Mouse (Mus musculus): ENCODE results near the gene Clec16a. TPM values are rescaled to one million over a fixed set of nuclear protein-coding genes. Genes with fewer than 3 reads are reported as not detected.

The Clec16a gene
- polyA plus RNA-seq (2014; fragmentation: Illumina TruSeq; extraction: RNeasy Lipid Tissue Mini Kit (QIAGEN cat#74804); ENCODE audit: low replicate concordance) = 12.3 TPM

DNA sequence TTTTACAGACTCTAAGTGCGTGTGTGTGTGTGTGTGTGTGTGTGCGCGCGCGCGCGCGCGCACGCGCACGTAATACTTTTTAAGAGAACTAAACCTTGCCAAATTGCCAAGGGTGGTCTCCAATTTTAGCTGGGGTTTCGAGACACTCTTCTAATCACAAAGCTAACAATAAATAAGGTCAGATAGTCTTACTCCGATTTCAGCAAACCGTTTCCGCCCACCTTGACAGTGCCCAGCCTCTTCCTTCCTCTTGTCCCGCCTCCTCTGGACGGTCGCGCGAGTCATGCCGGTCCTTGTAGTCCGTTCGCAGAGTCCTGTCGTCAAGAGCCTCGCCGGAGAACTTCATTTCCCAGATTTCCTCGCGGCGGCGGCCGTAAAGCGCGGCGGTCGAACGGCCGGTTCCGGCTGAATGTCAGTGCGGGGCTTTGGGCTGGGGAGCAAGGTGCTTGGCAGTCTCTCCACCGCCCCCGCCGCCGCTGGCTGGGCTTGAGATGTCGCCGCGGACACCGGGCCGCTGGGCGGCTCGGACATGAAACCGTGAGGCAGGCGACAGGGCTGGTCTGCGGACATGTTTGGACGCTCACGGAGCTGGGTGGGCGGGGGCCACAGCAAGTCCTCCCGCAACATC, at the start of gene Clec16a:
Gene Clec16a, plus strand, starts transcription at position 345 of the 628 bp plus-strand sequence.

DNA sequence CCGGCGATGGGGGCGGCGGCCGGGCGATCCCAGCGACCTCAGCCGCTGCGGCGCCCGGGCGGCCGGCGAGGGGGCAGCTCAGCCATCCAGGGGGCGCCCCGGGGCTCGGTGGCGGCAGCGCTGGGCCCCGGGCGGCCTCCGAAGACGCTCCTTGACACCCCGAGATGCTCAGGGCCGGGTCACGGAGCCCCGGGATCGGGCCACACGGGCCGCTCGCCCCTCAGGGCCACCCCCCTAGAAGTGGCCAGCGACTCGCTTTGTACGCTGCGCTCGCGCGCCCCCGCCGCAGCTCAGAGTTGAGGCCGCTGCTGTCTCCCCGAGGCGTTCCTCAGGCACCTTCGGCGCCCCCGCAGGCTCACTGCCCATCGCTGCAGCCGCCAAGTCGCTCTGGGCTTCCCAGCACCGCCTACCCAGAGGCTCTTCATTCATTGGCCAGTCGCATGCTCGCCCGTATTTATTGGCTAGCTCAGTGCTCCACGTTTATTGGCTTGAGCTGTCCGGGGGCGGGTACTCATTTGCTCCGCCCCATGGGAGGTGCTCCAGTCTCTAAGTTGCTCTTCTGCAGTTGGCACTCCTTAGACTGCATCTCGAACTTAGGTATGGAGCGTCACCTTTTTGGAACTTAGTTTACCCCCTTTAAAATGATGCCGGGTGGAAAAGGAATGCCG, 2.3 kb upstream of the Clec16a start, which contains the start of gene Dexi:
Gene Dexi, minus strand, starts transcription at position 357 of the 668 bp plus-strand sequence.

DNA sequence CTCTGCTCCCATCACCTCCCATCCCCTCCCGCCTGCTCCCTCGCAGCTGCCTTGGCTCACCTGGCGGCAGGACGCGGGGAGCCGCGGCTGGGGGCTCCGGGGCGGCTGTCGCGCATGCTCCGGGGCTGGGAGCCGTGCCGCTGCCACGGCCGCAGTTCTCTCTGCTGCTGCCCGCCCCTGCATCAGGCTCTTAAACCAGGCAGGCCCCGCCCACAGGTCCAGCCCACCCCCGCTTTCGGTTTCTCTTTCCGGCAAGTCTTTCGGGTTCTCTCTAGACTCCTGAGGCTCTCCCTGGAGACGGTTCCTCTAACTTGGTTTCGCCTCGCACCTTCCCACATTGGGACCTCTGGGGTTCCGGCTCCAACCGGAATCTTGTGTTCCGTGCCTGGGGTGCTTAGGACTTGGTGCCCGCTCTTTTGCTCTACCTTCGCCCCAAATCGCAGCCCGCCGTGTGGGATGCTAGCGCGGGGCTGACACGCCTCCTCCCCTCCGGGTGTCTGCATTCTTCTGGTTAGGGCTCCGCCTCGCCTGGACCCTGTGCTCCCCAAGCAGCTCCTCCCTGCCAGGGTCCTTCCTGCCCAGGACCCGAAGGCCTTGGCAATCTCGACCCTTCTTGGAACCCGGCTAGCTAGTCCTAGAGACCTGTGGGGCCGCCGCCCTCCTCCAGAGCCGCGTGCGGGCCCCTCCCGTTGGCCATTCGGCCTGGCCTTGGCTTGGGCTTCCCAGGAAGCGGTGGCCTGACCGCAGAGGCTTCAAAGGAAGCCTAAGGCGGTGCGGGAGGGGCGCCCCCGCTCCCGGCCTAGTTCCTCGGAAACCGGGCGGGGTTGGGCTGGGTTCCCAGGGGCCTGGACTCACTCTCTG, 240.5 kb downstream of the Clec16a start, which contains the start of gene Socs1:
Gene Socs1, minus strand, starts transcription at position 166 of the 861 bp plus-strand sequence.

DNA sequence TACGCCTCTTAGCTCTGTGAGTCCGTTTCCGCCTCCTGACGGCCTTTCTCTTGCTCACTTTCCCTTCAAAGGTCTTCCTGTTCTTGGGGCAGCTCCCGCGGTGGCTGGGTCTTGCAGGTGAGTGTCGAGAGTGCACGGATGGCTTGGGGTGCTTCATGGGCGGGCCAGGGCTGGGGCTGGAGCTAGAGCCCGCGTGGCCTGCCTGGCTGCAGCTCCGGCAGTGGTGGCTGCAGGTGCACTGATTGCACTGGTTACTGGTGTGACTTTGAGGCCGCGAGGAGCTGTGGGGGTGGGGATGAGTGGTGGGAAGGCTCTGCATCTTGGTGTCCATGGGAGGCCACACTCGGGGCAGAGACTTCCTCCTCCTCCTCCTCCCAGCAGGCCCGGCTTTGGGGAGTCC, 243.1 kb downstream of the Clec16a start, which contains the start of gene Tnp2:
Gene Tnp2, minus strand, starts transcription at position 390 of the 400 bp plus-strand sequence.

DNA sequence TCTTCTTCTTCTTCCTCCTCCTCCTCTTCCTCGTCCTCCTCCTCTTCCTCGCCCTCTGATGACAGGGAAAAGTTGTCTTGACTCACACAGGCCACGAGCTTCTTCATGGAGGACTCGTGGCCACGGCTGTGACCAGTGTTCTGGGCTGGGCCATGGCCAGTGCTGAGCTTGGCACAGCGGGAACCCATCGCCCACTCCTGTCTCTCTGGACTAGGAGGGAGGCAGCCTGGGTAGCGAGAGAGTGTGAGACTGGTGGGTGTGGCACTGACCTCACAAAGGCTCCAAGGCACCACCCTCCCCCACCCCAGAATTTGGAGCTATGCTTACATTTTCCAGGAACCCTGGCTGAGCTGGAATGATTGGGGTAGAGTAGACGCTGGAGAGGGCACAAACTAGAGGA, 245.6 kb downstream of the Clec16a start, which contains the start of gene Prm3:
Gene Prm3, minus strand, starts transcription at position 213 of the 400 bp plus-strand sequence.

Other genes with a start within 250 kb of the Clec16a start
- 3.8 TPM for gene Emp2, start 231.4 kb upstream of the Clec16a start, polyA plus RNA-seq (2014; fragmentation: Illumina TruSeq; extraction: RNeasy Lipid Tissue Mini Kit (QIAGEN cat#74804); ENCODE audit: low replicate concordance)
- not detected for gene Tekt5, start 149.8 kb upstream of the Clec16a start, polyA plus RNA-seq (2014; fragmentation: Illumina TruSeq; extraction: RNeasy Lipid Tissue Mini Kit (QIAGEN cat#74804); ENCODE audit: low replicate concordance)
- gene Nubp1, start 133.4 kb upstream of the Clec16a start, polyA plus RNA-seq (2014; fragmentation: Illumina TruSeq; extraction: RNeasy Lipid Tissue Mini Kit (QIAGEN cat#74804); ENCODE audit: low replicate concordance) = 3.7 TPM
- 1.0 TPM for gene Tvp23a, start 98.0 kb upstream of the Clec16a start, polyA plus RNA-seq (2014; fragmentation: Illumina TruSeq; extraction: RNeasy Lipid Tissue Mini Kit (QIAGEN cat#74804); ENCODE audit: low replicate concordance)
- 2.9 TPM for gene Ciita, start 65.3 kb upstream of the Clec16a start, polyA plus RNA-seq (2014; fragmentation: Illumina TruSeq; extraction: RNeasy Lipid Tissue Mini Kit (QIAGEN cat#74804); ENCODE audit: low replicate concordance)
- 1.4 TPM for gene Dexi, start 2.3 kb upstream of the Clec16a start, polyA plus RNA-seq (2014; fragmentation: Illumina TruSeq; extraction: RNeasy Lipid Tissue Mini Kit (QIAGEN cat#74804); ENCODE audit: low replicate concordance)
- gene Socs1, start 240.2 kb downstream of the Clec16a start, polyA plus RNA-seq (2014; fragmentation: Illumina TruSeq; extraction: RNeasy Lipid Tissue Mini Kit (QIAGEN cat#74804); ENCODE audit: low replicate concordance) = not detected
- not detected for gene Tnp2, start 243.3 kb downstream of the Clec16a start, polyA plus RNA-seq (2014; fragmentation: Illumina TruSeq; extraction: RNeasy Lipid Tissue Mini Kit (QIAGEN cat#74804); ENCODE audit: low replicate concordance)
- gene Prm3, start 245.6 kb downstream of the Clec16a start, polyA plus RNA-seq (2014; fragmentation: Illumina TruSeq; extraction: RNeasy Lipid Tissue Mini Kit (QIAGEN cat#74804); ENCODE audit: low replicate concordance) = not detected